Mouse (Mus musculus) lung, adult 2 months (tissue): ENCODE results near the gene Efna4.

Experiments used
- CTCF ChIP-seq: fragments of 200-500 bp; IDR thresholded peaks from 2 replicates; pipeline ENCODE4 v1.5.1; 2011; ENCODE audit warnings: mild to moderate bottlenecking, low read length, control low read depth; ENCODE audit not compliant: insufficient read depth
- POLR2A ChIP-seq: fragments of 200-500 bp; IDR thresholded peaks from 2 replicates; pipeline ENCODE4 v1.6.1; 2011; ENCODE audit warnings: low read depth, mild to moderate bottlenecking, control low read depth, low read length, borderline replicate concordance; ENCODE audit errors: extremely low read depth

GRCm38 (mm10) chr3:89322131-89322500 lies 15.7 kb downstream of the Efna4 start:
- TF ChIP-seq POLR2A (no peak), CTCF (no peak)
